Mouse (Mus musculus) CH12.LX (cell line): Measurements from ENCODE around the gene Ptprg. TPM values are rescaled to one million over a fixed set of nuclear protein-coding genes. Genes with fewer than 3 reads are reported as not detected.

Experiments used
- DNase-seq: peaks from one replicate; pipeline ENCODE4 v3.0.0-alpha.2; 2013; ENCODE audit errors: extremely low read depth
- H3K27ac ChIP-seq: 2 replicates; pipeline ENCODE4 v1.5.1; 2012; ENCODE audit warnings: low read depth, mild to moderate bottlenecking, control low read depth, moderate library complexity; ENCODE audit not compliant: insufficient read depth
- H3K27me3 ChIP-seq: replicated peaks from 2 replicates; pipeline ENCODE3; 2012; ENCODE audit warnings: inconsistent platforms
- H3K36me3 ChIP-seq, 2 experiments: replicated peaks in 1 of 2; 2 replicates each; pipeline versions ENCODE3 to v1.6.1; 2012; ENCODE audit warnings: inconsistent platforms in 1 of 2, low read length in 1 of 2, mild to moderate bottlenecking in 1 of 2, mixed read lengths in 1 of 2, moderate library complexity in 1 of 2; ENCODE audit not compliant: control insufficient read depth in 1 of 2, insufficient read depth in 1 of 2
- H3K4me1 ChIP-seq, 2 experiments: 2 replicates each; pipeline ENCODE4 v1.6.1; 2012; ENCODE audit warnings: inconsistent platforms in 1 of 2, moderate library complexity in 1 of 2; ENCODE audit not compliant: insufficient read depth in 2 of 2, control insufficient read depth in 1 of 2
- H3K4me2 ChIP-seq: 2 replicates; pipeline ENCODE4 v1.6.1; 2012; ENCODE audit warnings: low read depth, mild to moderate bottlenecking, control low read depth; ENCODE audit not compliant: poor library complexity, insufficient read depth, severe bottlenecking
- H3K4me3 ChIP-seq, 3 experiments: fragments of 150-350 bp in 1 of 3; sonication (generic) in 1 of 3; replicated peaks in 1 of 3; 2 replicates each; pipeline versions ENCODE3 to v1.5.1; 2011 to 2012; ENCODE audit warnings: low read depth in 2 of 3, low read length in 2 of 3, mild to moderate bottlenecking in 2 of 3, moderate library complexity in 2 of 3, control low read depth in 1 of 3, improper control_type of control experiment in 1 of 3, inconsistent platforms in 1 of 3, mixed read lengths in 1 of 3; ENCODE audit not compliant: poor library complexity in 1 of 3
- H3K79me2 ChIP-seq: replicated peaks from 2 replicates; pipeline ENCODE4 v1.6.1; 2012; ENCODE audit warnings: mild to moderate bottlenecking, moderate library complexity; ENCODE audit not compliant: control insufficient read depth, poor library complexity, insufficient read depth, severe bottlenecking; ENCODE audit errors: extremely low read depth
- H3K9ac ChIP-seq: 2 replicates; pipeline ENCODE4 v1.6.1; 2012; ENCODE audit warnings: low read depth, mild to moderate bottlenecking, control low read depth, moderate library complexity; ENCODE audit not compliant: insufficient read depth
- H3K9me3 ChIP-seq: replicated peaks from 2 replicates; pipeline ENCODE3; 2012; ENCODE audit warnings: low read length, inconsistent platforms, mixed read lengths
- CHD1 ChIP-seq: IDR thresholded peaks from 2 replicates; pipeline ENCODE4 v1.6.1; 2012; ENCODE audit warnings: low read depth, low read length, improper control_type of control experiment, inconsistent platforms
- E2F4 ChIP-seq: IDR thresholded peaks from 2 replicates; pipeline ENCODE4 v1.6.1; 2011; ENCODE audit warnings: low read depth, low read length, improper control_type of control experiment; ENCODE audit not compliant: insufficient replicate concordance
- ETS1 ChIP-seq: conservative IDR thresholded peaks from 2 replicates; pipeline ENCODE4 v1.6.1; 2012; ENCODE audit warnings: low read depth, mild to moderate bottlenecking, inconsistent platforms, low read length, improper control_type of control experiment, moderate library complexity
- HCFC1 ChIP-seq: IDR thresholded peaks from 2 replicates; pipeline ENCODE4 v1.6.1; 2012; ENCODE audit warnings: low read depth, mild to moderate bottlenecking, inconsistent platforms, low read length, improper control_type of control experiment
- JUN ChIP-seq: IDR thresholded peaks from 2 replicates; pipeline ENCODE4 v1.6.1; 2011; ENCODE audit warnings: low read depth, mild to moderate bottlenecking, low read length, improper control_type of control experiment, moderate library complexity; ENCODE audit not compliant: insufficient read depth
- JUND ChIP-seq: conservative IDR thresholded peaks from 2 replicates; pipeline ENCODE4 v1.6.1; 2011; ENCODE audit warnings: low read depth, low read length, improper control_type of control experiment
- MAZ ChIP-seq: IDR thresholded peaks from 2 replicates; pipeline ENCODE4 v1.6.1; 2012; ENCODE audit warnings: low read depth, mild to moderate bottlenecking, inconsistent platforms, low read length, improper control_type of control experiment, moderate library complexity
- MEF2A ChIP-seq: IDR thresholded peaks from 2 replicates; pipeline ENCODE4 v1.6.1; 2014; ENCODE audit warnings: low read depth, mild to moderate bottlenecking, inconsistent platforms, low read length, improper control_type of control experiment, borderline replicate concordance
- MXI1 ChIP-seq: IDR thresholded peaks from 2 replicates; pipeline ENCODE4 v1.6.1; 2011; ENCODE audit warnings: mild to moderate bottlenecking, low read depth, low read length, improper control_type of control experiment
- MYC ChIP-seq: IDR thresholded peaks from 2 replicates; pipeline ENCODE4 v1.6.1; 2011; ENCODE audit warnings: low read depth, mild to moderate bottlenecking, improper control_type of control experiment, low read length
- NELFE ChIP-seq: IDR thresholded peaks from 2 replicates; pipeline ENCODE4 v1.6.1; 2011; ENCODE audit warnings: low read depth, low read length, improper control_type of control experiment
- NRF1 ChIP-seq: IDR thresholded peaks from 2 replicates; pipeline ENCODE4 v1.6.1; 2014; ENCODE audit warnings: low read depth, mild to moderate bottlenecking, inconsistent platforms, low read length, improper control_type of control experiment, moderate library complexity
- PAX5 ChIP-seq: IDR thresholded peaks from 2 replicates; pipeline ENCODE4 v1.6.1; 2012; ENCODE audit warnings: low read length, inconsistent platforms, mixed read lengths
- RAD21 ChIP-seq: IDR thresholded peaks from 2 replicates; pipeline ENCODE4 v1.6.1; 2011; ENCODE audit warnings: low read depth, mild to moderate bottlenecking, low read length, improper control_type of control experiment, moderate library complexity
- RCOR1 ChIP-seq: conservative IDR thresholded peaks from 2 replicates; pipeline ENCODE4 v1.6.1; 2012; ENCODE audit warnings: low read depth, mild to moderate bottlenecking, inconsistent platforms, low read length, improper control_type of control experiment
- SIN3A ChIP-seq: IDR thresholded peaks from 2 replicates; pipeline ENCODE4 v1.6.1; 2012; ENCODE audit warnings: low read length, improper control_type of control experiment, inconsistent platforms
- TCF12 ChIP-seq: IDR thresholded peaks from 2 replicates; pipeline ENCODE4 v1.6.1; 2014; ENCODE audit warnings: low read depth, mild to moderate bottlenecking, inconsistent platforms, low read length, improper control_type of control experiment
- UBTF ChIP-seq: IDR thresholded peaks from 2 replicates; pipeline ENCODE4 v1.6.1; 2012; ENCODE audit warnings: low read depth, mild to moderate bottlenecking, inconsistent platforms, low read length, improper control_type of control experiment, moderate library complexity
- USF1 ChIP-seq: IDR thresholded peaks from 2 replicates; pipeline ENCODE4 v1.6.1; 2014; ENCODE audit warnings: low read depth, mild to moderate bottlenecking, inconsistent platforms, low read length, improper control_type of control experiment
- USF2 ChIP-seq: conservative IDR thresholded peaks from 2 replicates; pipeline ENCODE4 v1.6.1; 2011; ENCODE audit warnings: low read depth, low read length, improper control_type of control experiment
- ZC3H11A ChIP-seq: IDR thresholded peaks from 2 replicates; pipeline ENCODE4 v1.6.1; 2012; ENCODE audit warnings: low read depth, mild to moderate bottlenecking, inconsistent platforms, low read length, improper control_type of control experiment
- ZMIZ1 ChIP-seq: IDR thresholded peaks from 2 replicates; pipeline ENCODE4 v1.6.1; 2012; ENCODE audit warnings: low read depth, mild to moderate bottlenecking, inconsistent platforms, low read length, improper control_type of control experiment
- dilution Hi-C: fragments of 300-500 bp; cut with MboI; formaldehyde crosslinking; loops from 2 replicates; pipeline ENCODE4 v1.14.3; 2020; ENCODE audit warnings: low sequenced_read_pairs; ENCODE audit not compliant: extremely low pct_unique_long_range_greater_than_20kb, extremely low pct_ligation_motif_present
- in situ Hi-C: fragments of 300-500 bp; cut with MboI; formaldehyde crosslinking; loops from 3 replicates; pipeline ENCODE4 v1.14.3; 2019; ENCODE audit warnings: low sequenced_read_pairs, low pct_ligation_motif_present, low pct_unique_long_range_greater_than_20kb, mixed read lengths
- polyA plus RNA-seq: library from polyadenylated mRNA; unstranded; fragments of >175 nt; gene quantifications from 2 replicates; pipeline ENCODE4 v1.2.1, GENCODE M21; 2012; ENCODE audit warnings: low read depth; ENCODE audit not compliant: insufficient read length
- total RNA-seq, 2 experiments: library from RNA; depleted of rRNA; stranded (reverse); fragments of 300-350 nt in 1 of 2; fragments of >200 nt in 1 of 2; gene quantifications; 2 replicates each; pipeline ENCODE4 v1.2.3; 2012 to 2014

Ptprg gene
- total and polyA plus RNA-seq, 3 experiments, result 0.08 TPM; not detected in 2

DNA sequence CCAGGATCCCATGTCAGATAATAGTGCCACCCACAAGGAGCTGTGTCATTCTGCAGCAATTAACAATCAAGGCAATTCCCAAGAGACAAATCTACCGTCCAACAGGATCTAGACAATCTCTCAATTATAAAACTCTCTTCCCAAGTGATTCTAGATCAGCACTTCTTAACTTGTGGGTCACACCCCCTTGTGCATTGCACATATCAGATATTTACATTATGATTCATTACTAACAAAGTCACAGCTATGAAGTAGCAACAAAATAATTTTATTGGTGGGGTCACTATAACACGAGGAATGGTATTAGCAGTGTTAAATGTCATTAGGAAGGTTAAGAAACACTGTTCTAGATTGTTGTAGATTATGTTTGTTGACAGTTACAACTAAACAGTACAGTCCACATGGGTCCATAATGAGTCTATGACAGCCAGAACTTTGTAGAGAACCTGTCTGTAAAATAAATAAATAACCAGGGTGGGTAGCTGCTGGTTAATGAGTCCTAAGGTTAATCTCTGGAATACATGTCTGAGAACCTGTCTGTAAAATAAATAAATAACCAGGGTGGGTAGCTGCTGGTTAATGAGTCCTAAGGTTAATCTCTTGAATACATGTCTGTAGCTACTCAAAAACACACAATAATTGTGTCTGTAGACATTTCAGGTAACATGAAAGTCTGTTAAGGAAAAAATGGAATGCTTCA, 520.2 kb downstream of the Ptprg start:
- DNase-seq, result no peak
- Histone ChIP-seq H3K4me2 (no peak overlapping the region), H3K4me1 (no peaks in the 10 kb centered on the region), H3K9ac (no peak overlapping the region), H3K27me3 (no peaks in the 10 kb centered on the region), H3K36me3 (no peaks in the 10 kb centered on the region), H3K79me2 (no peaks in the 10 kb centered on the region), H3K9me3 (no peaks in the 10 kb centered on the region), H3K4me3 (no peak overlapping the region), H3K27ac (no peak overlapping the region)
- in situ Hi-C loops, result no loop called here
- TF ChIP-seq HCFC1, result no peak
- TF ChIP-seq MAZ, result no peak
- dilution Hi-C loops, result no loop called here

DNA sequence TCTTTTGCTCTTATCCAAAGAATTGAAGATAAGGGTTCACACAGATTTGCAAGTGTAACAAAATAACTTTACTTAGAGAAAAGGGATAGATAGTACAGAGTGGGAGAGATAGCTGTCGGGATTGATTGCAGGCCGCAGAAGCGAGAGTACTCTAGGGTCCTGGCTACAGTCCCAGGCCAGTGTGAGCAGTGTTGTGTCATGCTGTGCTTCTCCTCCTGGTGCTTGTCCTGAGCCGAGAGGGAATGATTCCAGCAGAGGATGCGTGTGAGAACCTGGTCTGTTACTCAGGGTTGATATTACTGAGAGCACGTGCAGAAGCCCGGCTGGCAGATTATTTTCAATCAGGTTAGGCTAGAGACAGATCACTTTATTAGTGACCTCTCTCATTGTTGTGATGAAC, 523.9 kb downstream of the Ptprg start:
- TF ChIP-seq JUND (no peak), MYC (no peak), TCF12 (no peak), JUN (no peak), CHD1 (no peak), E2F4 (no peak), NELFE (no peak), UBTF (no peak), RCOR1 (no peak), MXI1 (no peak), MEF2A (no peak), PAX5 (no peak), NRF1 (no peak), ZMIZ1 (no peak), USF2 (no peak), ZC3H11A (no peak), USF1 (no peak), RAD21 (no peak), ETS1 (no peak), SIN3A (no peak)
- H3K36me3 ChIP-seq, result no peaks in the 10 kb centered on the region
- dilution Hi-C loops (no loop called here), in situ Hi-C loops (no loop called here)
- H3K4me1 ChIP-seq, result no peaks in the 10 kb centered on the region
- H3K4me2 ChIP-seq, result no peak overlapping the region
- H3K79me2 ChIP-seq, result no peaks in the 10 kb centered on the region
- no peaks in the 10 kb centered on the region for H3K27me3 ChIP-seq
- H3K4me3 ChIP-seq, result no peak overlapping the region
- no peak for DNase-seq
- no peak overlapping the region for H3K9ac ChIP-seq
- no peaks in the 10 kb centered on the region for H3K9me3 ChIP-seq
- H3K27ac ChIP-seq, result no peak overlapping the region
